Mouse (Mus musculus): ENCODE results near the gene Gm35315. TPM values are rescaled to one million over a fixed set of nuclear protein-coding genes. Genes with fewer than 3 reads are reported as not detected.

Gm35315 gene
- total RNA-seq, 1 experiment: 13.7 TPM

DNA sequence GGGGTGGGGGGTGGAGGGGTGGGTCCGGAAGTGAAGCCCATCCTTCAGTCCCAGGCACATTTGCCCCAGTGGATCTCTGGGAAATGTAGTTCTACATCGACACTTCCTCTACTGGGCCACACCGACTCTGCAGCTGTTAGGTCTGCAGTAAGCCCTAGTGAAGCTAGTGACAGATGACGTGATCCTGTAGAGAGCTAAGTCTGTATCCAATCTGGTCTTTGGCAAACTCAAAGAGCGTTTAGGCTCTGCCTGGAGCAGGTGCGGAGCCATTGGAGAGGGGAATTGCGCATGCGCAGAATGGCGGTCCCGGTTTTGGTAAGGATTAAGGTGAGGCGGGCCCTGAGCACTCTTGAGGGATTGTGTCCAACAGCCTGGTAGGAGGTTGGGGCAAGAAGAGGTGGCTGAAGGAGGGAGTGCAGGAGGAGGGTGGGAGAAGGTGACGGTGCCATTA lies 15.8 kb upstream of the Gm35315 start, which contains the start of gene Zfp605:
Gene Zfp605, plus strand, starts transcription at position 102 of the 451 bp plus-strand sequence.
- H3K9me3 ChIP-seq (ENCODE audit: control insufficient read depth, insufficient read depth, low read depth, low read length): no peaks in the 10 kb centered on the region
- peak within 1 kb of the TSS; percentile 67 for H3K27ac ChIP-seq (ENCODE audit: insufficient read depth, low read depth, low read length, poor library complexity, severe bottlenecking)
- in situ Hi-C loops (cut with MboI; ENCODE audit: low sequenced_read_pairs in 2 of 2, unreplicated experiment in 2 of 2): no loop called here
- peak within 1 kb of the TSS; percentile 79 for H3K9ac ChIP-seq (ENCODE audit: insufficient read depth, low read depth, low read length, poor library complexity, severe bottlenecking)
- peak within 1 kb of the TSS; percentile 69 to 93 for H3K4me3 ChIP-seq (ENCODE audit: insufficient read depth in 1 of 2, low read depth in 1 of 2, low read length in 2 of 2, poor library complexity in 1 of 2, severe bottlenecking in 1 of 2)
- H3K4me1 ChIP-seq (ENCODE audit: control insufficient read depth in 2 of 2, insufficient read depth in 2 of 2, low read length in 2 of 2, poor library complexity in 1 of 2): peaks cover 0 to 14% of the 10 kb centered on the region in 2 experiments; a peak in 2 of 4 replicates
- peaks cover 19% of the 10 kb centered on the region for H3K36me3 ChIP-seq (ENCODE audit: control insufficient read depth, insufficient read depth, low read length, poor library complexity, severe bottlenecking)
- peak; percentile 93 for DNase-seq (ENCODE audit: low read depth, low spot score)
- no peak for TF ChIP-seq ZNF384 (IDR thresholded peaks at IDR 0.05; ENCODE audit: low read depth, low read length)
- TF ChIP-seq CHD2 (IDR thresholded peaks at IDR 0.05; ENCODE audit: low read depth, low read length): 0 out of 2 replicates have a peak, but pooled peaks have one; percentile 34
- peak; percentile 92 for TF ChIP-seq HCFC1 (IDR thresholded peaks at IDR 0.05; ENCODE audit: borderline replicate concordance, insufficient read depth, low read length)
- no peak for TF ChIP-seq ZC3H11A (IDR thresholded peaks at IDR 0.05; ENCODE audit: borderline replicate concordance, low read depth, low read length)
- TF ChIP-seq MAFK (IDR thresholded peaks at IDR 0.05; ENCODE audit: insufficient read depth, low read depth, low read length): no peak

DNA sequence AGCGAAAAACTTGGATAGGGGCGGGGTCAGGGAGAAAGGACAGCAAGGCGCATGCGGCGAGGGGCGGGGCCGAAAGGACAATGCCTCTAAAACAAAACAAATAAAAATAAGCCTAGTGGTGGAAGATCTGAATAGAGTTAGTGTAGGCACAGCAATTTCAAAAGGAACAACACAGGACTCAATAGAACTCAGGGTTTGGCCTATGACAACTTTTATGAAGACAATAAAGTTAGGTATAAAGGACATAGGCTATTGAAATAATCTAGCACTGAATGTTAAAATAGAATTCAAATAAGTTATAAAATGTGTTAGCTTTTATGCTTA lies 14.0 kb upstream of the Gm35315 start:
- H3K36me3 ChIP-seq (ENCODE audit: control insufficient read depth, insufficient read depth, low read length, poor library complexity, severe bottlenecking): peaks cover 37% of the 10 kb centered on the region
- no peak overlapping the region; the same call in 1 of the 2 replicates for H3K27ac ChIP-seq (ENCODE audit: insufficient read depth, low read depth, low read length, poor library complexity, severe bottlenecking)

DNA sequence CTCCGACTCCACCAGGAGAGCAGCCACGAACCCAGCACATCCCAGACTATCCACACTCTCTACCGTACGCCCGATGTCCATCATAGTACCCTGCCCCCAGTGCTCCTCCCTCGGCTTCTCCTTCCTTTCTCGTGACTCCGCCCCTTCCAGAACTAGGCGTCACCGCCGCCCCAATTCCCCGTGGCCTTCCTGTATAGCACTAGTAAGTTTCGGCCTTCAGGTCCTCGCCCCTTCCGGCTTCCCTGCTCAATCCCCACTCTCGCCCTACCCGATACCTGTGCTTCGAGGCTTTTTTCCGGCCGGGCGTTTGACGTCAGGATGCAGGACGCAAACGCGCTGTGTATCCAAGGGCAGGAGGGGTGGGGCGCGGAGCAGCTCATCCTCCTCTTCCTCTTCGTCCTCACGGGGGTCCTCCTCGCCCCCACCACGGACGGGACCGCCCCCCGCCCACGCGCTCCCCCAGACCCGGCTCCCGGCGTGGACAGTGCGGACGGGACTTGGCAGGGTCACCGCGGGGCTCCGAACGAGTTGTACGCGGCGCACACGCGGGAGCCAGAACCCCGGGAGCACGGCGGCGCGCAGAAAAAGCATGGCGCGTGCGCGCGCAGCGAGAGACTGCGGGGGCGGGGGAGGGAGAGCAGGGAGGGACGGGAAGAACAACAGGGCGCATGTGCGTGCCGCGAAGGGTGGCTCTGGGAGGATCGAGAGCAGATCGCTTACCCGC lies 13.5 kb upstream of the Gm35315 start, which contains the start of gene Gtpbp6:
Gene Gtpbp6, minus strand, starts transcription at position 617 of the 724 bp plus-strand sequence.
- peak within 1 kb of the TSS; percentile 98 for H3K9ac ChIP-seq (ENCODE audit: insufficient read depth, low read depth, low read length, poor library complexity, severe bottlenecking)
- H3K27ac ChIP-seq (ENCODE audit: insufficient read depth, low read depth, low read length, poor library complexity, severe bottlenecking): peak within 1 kb of the TSS; percentile 100
- DNase-seq (ENCODE audit: low read depth, low spot score): peak; percentile 98
- in situ Hi-C loops (cut with MboI; ENCODE audit: low sequenced_read_pairs in 2 of 2, unreplicated experiment in 2 of 2): no loop called here
- H3K4me3 ChIP-seq (ENCODE audit: insufficient read depth in 1 of 2, low read depth in 1 of 2, low read length in 2 of 2, poor library complexity in 1 of 2, severe bottlenecking in 1 of 2): peak within 1 kb of the TSS; percentile 83 to 99
- peaks cover 42% of the 10 kb centered on the region for H3K36me3 ChIP-seq (ENCODE audit: control insufficient read depth, insufficient read depth, low read length, poor library complexity, severe bottlenecking)
- no peak for TF ChIP-seq ZC3H11A (IDR thresholded peaks at IDR 0.05; ENCODE audit: borderline replicate concordance, low read depth, low read length)
- no peaks in the 10 kb centered on the region for H3K9me3 ChIP-seq (ENCODE audit: control insufficient read depth, insufficient read depth, low read depth, low read length)
- peaks cover 0 to 25% of the 10 kb centered on the region in 2 experiments; a peak in 2 of 4 replicates for H3K4me1 ChIP-seq (ENCODE audit: control insufficient read depth in 2 of 2, insufficient read depth in 2 of 2, low read length in 2 of 2, poor library complexity in 1 of 2)

More for the DNA sequence above, 14.0 kb upstream of the Gm35315 start:
- H3K9me3 ChIP-seq (ENCODE audit: control insufficient read depth, insufficient read depth, low read depth, low read length): no peaks in the 10 kb centered on the region
- in situ Hi-C loops (cut with MboI; ENCODE audit: low sequenced_read_pairs in 2 of 2, unreplicated experiment in 2 of 2): no loop called here
- peaks cover 0 to 25% of the 10 kb centered on the region in 2 experiments; a peak in 2 of 4 replicates for H3K4me1 ChIP-seq (ENCODE audit: control insufficient read depth in 2 of 2, insufficient read depth in 2 of 2, low read length in 2 of 2, poor library complexity in 1 of 2)
- no peak for TF ChIP-seq ZC3H11A (IDR thresholded peaks at IDR 0.05; ENCODE audit: borderline replicate concordance, low read depth, low read length)
- TF ChIP-seq CHD2 (IDR thresholded peaks at IDR 0.05; ENCODE audit: low read depth, low read length): no peak
- TF ChIP-seq ZNF384 (IDR thresholded peaks at IDR 0.05; ENCODE audit: low read depth, low read length): no peak
- no peak for TF ChIP-seq HCFC1 (IDR thresholded peaks at IDR 0.05; ENCODE audit: borderline replicate concordance, insufficient read depth, low read length)
- TF ChIP-seq MAFK (IDR thresholded peaks at IDR 0.05; ENCODE audit: insufficient read depth, low read depth, low read length): no peak
- H3K9ac ChIP-seq (ENCODE audit: insufficient read depth, low read depth, low read length, poor library complexity, severe bottlenecking): no peak overlapping the region
- H3K4me3 ChIP-seq (ENCODE audit: insufficient read depth in 1 of 2, low read depth in 1 of 2, low read length in 2 of 2, poor library complexity in 1 of 2, severe bottlenecking in 1 of 2): peak overlapping the region in 1 of 2 experiments; percentile 83; a peak in 2 of 4 replicates
- no peak for DNase-seq (ENCODE audit: low read depth, low spot score)

DNA sequence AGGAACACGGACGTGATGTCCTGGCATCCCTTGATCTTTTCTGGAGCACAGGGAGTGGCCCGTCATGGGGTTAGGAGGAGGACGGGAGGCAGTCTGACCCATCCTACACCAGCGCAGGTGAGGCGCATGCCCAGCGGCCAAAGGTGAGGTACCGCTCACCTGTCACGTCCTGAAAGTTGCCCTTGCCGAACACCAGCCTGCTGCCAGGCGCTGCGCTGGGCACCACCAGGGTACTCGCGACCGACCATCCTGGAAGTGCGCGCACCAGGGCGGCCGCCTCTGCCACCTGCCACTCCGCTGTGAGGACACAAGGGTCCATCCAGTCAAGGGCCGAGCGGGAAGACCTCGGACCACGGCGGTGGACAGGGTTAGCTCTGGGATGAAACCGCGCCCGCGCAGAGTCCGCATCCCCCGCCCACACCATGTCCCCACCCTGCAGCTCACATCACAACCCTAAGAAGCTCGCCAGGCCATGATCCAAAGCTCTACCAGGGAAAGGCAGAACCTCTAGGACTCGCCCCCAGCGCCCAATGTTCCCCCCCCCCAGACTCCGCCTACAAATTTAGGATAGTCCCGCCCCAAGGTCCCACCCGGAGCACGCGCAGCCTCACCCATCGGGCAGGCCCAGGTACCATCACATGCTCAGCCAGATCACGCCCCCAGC lies 12.8 kb upstream of the Gm35315 start:
- peak overlapping the region; percentile 100 for H3K27ac ChIP-seq (ENCODE audit: insufficient read depth, low read depth, low read length, poor library complexity, severe bottlenecking)
- H3K4me3 ChIP-seq (ENCODE audit: insufficient read depth in 1 of 2, low read depth in 1 of 2, low read length in 2 of 2, poor library complexity in 1 of 2, severe bottlenecking in 1 of 2): peak overlapping the region; percentile 83 to 99
- peak overlapping the region; percentile 98 for H3K9ac ChIP-seq (ENCODE audit: insufficient read depth, low read depth, low read length, poor library complexity, severe bottlenecking)
- H3K9me3 ChIP-seq (ENCODE audit: control insufficient read depth, insufficient read depth, low read depth, low read length): no peaks in the 10 kb centered on the region
- peaks cover 0 to 30% of the 10 kb centered on the region in 2 experiments; a peak in 2 of 4 replicates for H3K4me1 ChIP-seq (ENCODE audit: control insufficient read depth in 2 of 2, insufficient read depth in 2 of 2, low read length in 2 of 2, poor library complexity in 1 of 2)
- in situ Hi-C loops (cut with MboI; ENCODE audit: low sequenced_read_pairs in 2 of 2, unreplicated experiment in 2 of 2): no loop called here
- TF ChIP-seq MAFK (IDR thresholded peaks at IDR 0.05; ENCODE audit: insufficient read depth, low read depth, low read length) (no peak), CHD2 (IDR thresholded peaks at IDR 0.05; ENCODE audit: low read depth, low read length) (no peak), ZC3H11A (IDR thresholded peaks at IDR 0.05; ENCODE audit: borderline replicate concordance, low read depth, low read length) (no peak), HCFC1 (IDR thresholded peaks at IDR 0.05; ENCODE audit: borderline replicate concordance, insufficient read depth, low read length) (no peak), ZNF384 (IDR thresholded peaks at IDR 0.05; ENCODE audit: low read depth, low read length) (no peak)
- no peak for DNase-seq (ENCODE audit: low read depth, low spot score)
- H3K36me3 ChIP-seq (ENCODE audit: control insufficient read depth, insufficient read depth, low read length, poor library complexity, severe bottlenecking): peaks cover 48% of the 10 kb centered on the region
